Mouse (Mus musculus) stomach, postnatal 0 days (tissue): ENCODE measurements around the gene Map3k5.

Experiments
- CTCF ChIP-seq: IDR thresholded peaks from 2 replicates; pipeline ENCODE4 v1.5.1; 2016; ENCODE audit warnings: antibody characterized with exemption, low read depth, mild to moderate bottlenecking, moderate library complexity
- EP300 ChIP-seq: optimal IDR thresholded peaks from 2 replicates; pipeline ENCODE3; 2016; ENCODE audit warnings: antibody characterized with exemption

DNA sequence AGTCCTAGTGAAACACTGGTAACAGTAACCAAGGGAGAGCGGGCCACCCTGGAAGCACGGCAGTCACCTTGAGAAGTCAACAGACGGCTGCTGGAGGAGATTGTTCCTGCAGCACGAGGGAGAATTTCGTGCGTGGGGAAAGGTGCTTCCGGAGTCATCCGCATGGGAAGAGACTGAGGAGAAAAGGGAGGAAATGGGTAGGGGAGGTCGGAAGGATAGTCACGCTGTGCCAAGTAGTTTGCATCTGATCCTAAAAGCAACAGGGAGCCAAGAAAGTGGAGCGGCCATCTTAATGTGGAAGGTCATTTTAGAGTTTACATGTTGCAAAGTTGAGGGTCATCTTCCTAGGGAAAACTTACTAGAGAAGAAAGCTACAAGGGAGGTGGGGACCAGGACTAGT, 155.9 kb downstream of the Map3k5 start:
- no peak for TF ChIP-seq CTCF
- no peak for TF ChIP-seq EP300
